Mouse (Mus musculus) v-Abl transformed pro-B cells (cell line): ENCODE results near the gene Gm20838.
"Not testable (repeated sequence)": the region's sequence is repeated elsewhere in the genome, so short reads cannot be mapped to it uniquely, and the experiment has no call there.

Source experiments
- in situ Hi-C, 2 experiments: fragments of 400-800 bp; cut with MboI; formaldehyde crosslinking; loops; one replicate each; pipeline ENCODE4 v1.15.1; 2025; ENCODE audit not compliant: unreplicated experiment in 2 of 2

Gene Gm20838

GRCm38 (mm10) chrY:33543064-33543463 lies at the start of gene Gm20838:
Gene Gm20838, minus strand, starts transcription at chrY:33543164.
- in situ Hi-C loops, result not testable (repeated sequence)
